Mouse (Mus musculus) lung, postnatal 4 days (tissue): ENCODE measurements at regions not wholly inside any gene's neighbourhood (a gene's known extent, or its start where the extent isn't known, plus 50 kb on each side); places are given as distances from the start of the nearest gene placed in this dataset.
"Not testable (repeated sequence)": the region's sequence is repeated elsewhere in the genome, so short reads cannot be mapped to it uniquely, and the experiment has no call there.

Source experiments
- DNase-seq, 2 experiments: peaks; one replicate each; pipeline ENCODE4 v3.0.0; 2021

GRCm38 (mm10) chr7:39728930-39729329 lies 211.4 kb downstream of the Zfp619 start:
- DNase-seq = no peak

- DNase-seq = no peak
Observed at GRCm38 (mm10) chr7:39729723-39730122, 212.2 kb downstream of the Zfp619 start.

- no peak for DNase-seq
Observed at GRCm38 (mm10) chr7:39732790-39733189, 215.2 kb downstream of the Zfp619 start.

GRCm38 (mm10) chr7:39748395-39748794 lies 230.8 kb downstream of the Zfp619 start:
- DNase-seq = not testable (repeated sequence)

- DNase-seq = no peak
Observed at GRCm38 (mm10) chr7:39750448-39750847, 232.9 kb downstream of the Zfp619 start.

GRCm38 (mm10) chr7:39764366-39764765 lies 246.8 kb downstream of the Zfp619 start:
- DNase-seq = no peak

GRCm38 (mm10) chr7:39765094-39765493 lies 247.5 kb downstream of the Zfp619 start:
- DNase-seq = no peak

- DNase-seq = no peak
Observed at GRCm38 (mm10) chr7:39773291-39773690, 255.7 kb downstream of the Zfp619 start.

GRCm38 (mm10) chr7:39789321-39789720 lies 271.8 kb downstream of the Zfp619 start:
- DNase-seq = no peak

- DNase-seq = no peak
Observed at GRCm38 (mm10) chr7:39789880-39790279, 272.3 kb downstream of the Zfp619 start.

GRCm38 (mm10) chr7:39794751-39795150 lies 277.2 kb downstream of the Zfp619 start:
- no peak for DNase-seq

GRCm38 (mm10) chr7:39804276-39804675 lies 286.7 kb downstream of the Zfp619 start:
- no peak for DNase-seq

- DNase-seq = no peak
Observed at GRCm38 (mm10) chr7:39818036-39818435, 300.5 kb downstream of the Zfp619 start.

- no peak for DNase-seq
Observed at GRCm38 (mm10) chr7:39822550-39823178, 305.1 kb downstream of the Zfp619 start.

GRCm38 (mm10) chr7:39828378-39828777 lies 310.8 kb downstream of the Zfp619 start:
- DNase-seq = no peak

- no peak for DNase-seq
Observed at GRCm38 (mm10) chr7:39830831-39831230, 313.3 kb downstream of the Zfp619 start.

- DNase-seq = no peak
Observed at GRCm38 (mm10) chr7:39841988-39842387, 324.4 kb downstream of the Zfp619 start.

- peak in 1 of 2 experiments; percentile 30 for DNase-seq
Observed at GRCm38 (mm10) chr7:39847914-39848782, 330.6 kb downstream of the Zfp619 start.

GRCm38 (mm10) chr7:39857301-39857700 lies 339.7 kb downstream of the Zfp619 start:
- DNase-seq = no peak

GRCm38 (mm10) chr7:39862835-39863234 lies 345.3 kb downstream of the Zfp619 start:
- DNase-seq = no peak

- no peak for DNase-seq
Observed at GRCm38 (mm10) chr7:39864130-39864529, 346.6 kb downstream of the Zfp619 start.

- no peak for DNase-seq
Observed at GRCm38 (mm10) chr7:39864781-39865180, 347.2 kb downstream of the Zfp619 start.

GRCm38 (mm10) chr7:39866674-39867428 lies 349.3 kb downstream of the Zfp619 start:
- DNase-seq = no peak
